Mouse (Mus musculus) hindbrain, embryonic 10.5 days (tissue): ENCODE measurements around the gene Parp6. TPM values are rescaled to one million over a fixed set of nuclear protein-coding genes. Genes with fewer than 3 reads are reported as not detected.
A peak's percentile ranks its signal among the peaks of the same experiment; 100 is the strongest.

Experiments
- DNase-seq: peaks from one replicate; pipeline ENCODE4 v3.0.0-alpha.2; 2017; ENCODE audit warnings: low spot score
- H3K27ac ChIP-seq: fragments of 300-500 bp; sonication (generic); 2 replicates; pipeline ENCODE4 v1.5.1; 2016; ENCODE audit warnings: mild to moderate bottlenecking, moderate library complexity
- H3K27me3 ChIP-seq: fragments of 300-500 bp; sonication (generic); 2 replicates; pipeline ENCODE4 v1.6.1; 2016; ENCODE audit warnings: mild to moderate bottlenecking; ENCODE audit not compliant: poor library complexity, insufficient read depth, severe bottlenecking
- H3K36me3 ChIP-seq: fragments of 300-500 bp; sonication (generic); 2 replicates; pipeline ENCODE4 v1.6.1; 2016; ENCODE audit warnings: mild to moderate bottlenecking, moderate library complexity
- H3K4me1 ChIP-seq: fragments of 300-500 bp; sonication (generic); replicated peaks from 2 replicates; pipeline ENCODE4 v1.6.1; 2016; ENCODE audit warnings: mild to moderate bottlenecking
- H3K4me3 ChIP-seq: fragments of 300-500 bp; sonication (generic); 2 replicates; pipeline ENCODE4 v1.5.1; 2016; ENCODE audit warnings: mild to moderate bottlenecking, moderate library complexity
- H3K9me3 ChIP-seq: fragments of 300-500 bp; sonication (generic); 2 replicates; pipeline ENCODE4 v1.6.1; 2016; ENCODE audit warnings: mild to moderate bottlenecking, moderate library complexity
- WGBS: fragments of 180-500 bp; shearing (Covaris S2); methylation state at CpG from one replicate; pipeline ENCODE4 v1.1.7; 2016; 5-methylcytosine and 5-hydroxymethylcytosine counted together
- polyA plus RNA-seq: library from polyadenylated mRNA; unstranded; fragments of >200 nt; fragmentation: Nextera tagmentation; extraction: Ambion mirVana; gene quantifications from 2 replicates; pipeline ENCODE4 v1.2.1, GENCODE M21; 2016

Parp6 gene
- polyA plus RNA-seq, 1 experiment from 2014 or later, result 101 TPM

DNA sequence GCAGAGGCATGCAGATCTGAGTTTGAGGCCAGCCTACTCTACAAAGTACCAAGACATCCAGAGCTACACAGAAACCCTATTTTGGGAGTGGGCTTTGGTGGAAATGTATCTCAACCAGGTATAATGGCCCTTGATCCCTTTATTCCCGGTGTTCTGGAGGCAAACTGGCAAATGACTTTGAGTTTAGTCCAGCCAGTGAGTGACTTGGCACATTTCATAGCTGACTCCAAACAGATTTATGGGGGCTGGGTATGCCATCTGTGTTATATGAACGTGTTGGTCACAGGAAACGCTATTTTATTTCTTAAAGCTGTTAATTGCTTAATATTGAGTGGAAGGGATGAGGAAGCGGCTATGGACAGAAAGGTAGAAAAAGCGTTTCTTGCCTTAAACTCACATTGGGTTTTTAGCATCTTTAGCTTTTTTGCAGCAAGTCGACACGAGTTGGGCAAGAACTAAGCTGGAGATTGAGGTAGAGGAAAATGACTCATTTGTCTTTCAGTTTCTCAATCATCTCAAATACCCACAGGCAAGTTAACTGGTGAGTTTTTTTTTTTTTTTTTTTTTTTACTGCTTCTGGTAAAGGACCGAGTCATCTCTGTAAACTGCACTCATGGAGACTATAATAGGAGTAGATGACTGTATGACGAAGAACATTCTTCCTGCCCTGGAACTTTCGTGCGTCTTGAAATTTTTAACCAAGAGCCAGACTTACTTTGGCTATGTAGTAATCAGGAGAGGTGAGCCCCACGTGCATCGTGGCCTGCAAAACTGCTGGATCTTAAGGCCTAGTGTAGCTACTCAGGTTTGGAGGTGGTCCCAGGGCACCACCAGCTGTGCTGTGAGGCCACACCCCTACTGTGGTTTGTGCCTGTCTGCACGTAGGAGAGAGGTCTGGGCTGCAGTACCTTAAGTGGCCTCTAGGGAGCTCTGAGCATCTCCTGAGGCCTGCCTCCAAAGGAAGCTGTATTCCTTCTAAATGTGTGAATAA lies 42.2 kb downstream of the Parp6 start:
- Histone ChIP-seq H3K9me3 (no peaks in the 10 kb centered on the region), H3K27me3 (no peaks in the 10 kb centered on the region), H3K4me3 (peak overlapping the region; percentile 95), H3K36me3 (peaks cover 58% of the 10 kb centered on the region), H3K27ac (peak overlapping the region; percentile 100), H3K4me1 (peaks cover 69% of the 10 kb centered on the region)
- WGBS, result 29% methylated on average over 14 of the region's 14 CpGs
- DNase-seq, result peak; percentile 89

DNA sequence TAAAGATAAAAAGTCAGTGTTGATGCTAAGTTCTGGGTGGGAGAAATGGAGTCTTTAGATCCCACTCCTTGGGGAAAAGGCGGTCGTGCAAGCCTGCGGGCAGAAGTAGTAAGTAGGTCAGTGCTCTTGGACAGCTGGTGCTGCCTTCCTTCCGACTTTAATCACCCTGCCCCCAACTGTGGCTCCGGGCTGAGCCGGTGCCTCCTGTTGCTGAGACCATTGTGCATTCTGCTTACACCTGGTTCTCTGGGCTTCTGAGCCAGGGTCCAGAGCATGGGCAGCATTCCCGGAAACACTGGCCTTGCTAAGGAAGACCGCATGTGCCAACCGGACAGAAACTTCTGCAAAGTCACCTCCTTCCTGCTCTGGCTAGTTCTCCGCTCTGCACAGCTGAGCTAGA lies 43.3 kb downstream of the Parp6 start:
- no peaks in the 10 kb centered on the region for H3K27me3 ChIP-seq
- DNase-seq, result no peak
- WGBS, result 68% methylated on average over 10 of the region's 10 CpGs
- peak overlapping the region; percentile 95 for H3K4me3 ChIP-seq
- H3K27ac ChIP-seq, result peak overlapping the region; percentile 100
- H3K9me3 ChIP-seq, result no peaks in the 10 kb centered on the region
- peaks cover 65% of the 10 kb centered on the region for H3K4me1 ChIP-seq
- H3K36me3 ChIP-seq, result peaks cover 69% of the 10 kb centered on the region

DNA sequence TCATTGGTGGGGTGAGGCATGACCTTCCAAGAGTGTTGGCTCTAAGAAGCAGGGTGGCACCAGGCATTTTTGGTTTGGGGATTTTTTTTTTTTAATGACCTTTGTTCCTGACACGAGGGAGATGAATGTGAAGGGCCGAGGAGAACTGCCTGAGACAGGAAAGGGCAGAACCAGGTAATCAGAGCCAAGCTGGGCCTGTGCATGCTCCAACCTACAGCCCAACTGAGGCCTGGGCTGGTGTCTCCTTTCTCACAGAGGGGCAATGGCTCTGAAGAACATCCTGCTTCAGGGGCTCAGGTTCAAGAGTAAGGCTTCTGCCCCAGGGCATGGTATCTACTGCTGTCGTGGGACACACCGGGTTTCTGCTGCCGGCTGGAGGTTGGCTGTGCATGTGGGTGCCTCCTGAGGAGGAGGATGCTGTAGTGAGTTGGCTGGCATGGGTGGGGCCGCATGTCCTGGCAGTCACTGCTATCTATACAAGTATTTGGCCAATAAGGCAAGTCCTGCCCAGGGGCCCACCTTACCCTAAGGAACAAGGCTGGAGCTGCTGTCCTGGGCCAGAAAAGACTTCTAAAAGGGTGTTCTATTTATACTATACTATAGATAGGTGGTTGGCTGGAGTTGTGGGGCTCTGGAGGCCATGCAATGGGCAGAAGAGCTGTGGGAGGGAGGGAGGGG lies 44.4 kb downstream of the Parp6 start:
- WGBS, result 67% methylated on average over 6 of the region's 6 CpGs
- Histone ChIP-seq H3K4me3 (peak overlapping the region; percentile 32), H3K27me3 (no peaks in the 10 kb centered on the region), H3K27ac (peak overlapping the region; percentile 20; the same call in 1 of the 2 replicates), H3K36me3 (peaks cover 79% of the 10 kb centered on the region), H3K9me3 (no peaks in the 10 kb centered on the region), H3K4me1 (peaks cover 60% of the 10 kb centered on the region)
- DNase-seq, result no peak

DNA sequence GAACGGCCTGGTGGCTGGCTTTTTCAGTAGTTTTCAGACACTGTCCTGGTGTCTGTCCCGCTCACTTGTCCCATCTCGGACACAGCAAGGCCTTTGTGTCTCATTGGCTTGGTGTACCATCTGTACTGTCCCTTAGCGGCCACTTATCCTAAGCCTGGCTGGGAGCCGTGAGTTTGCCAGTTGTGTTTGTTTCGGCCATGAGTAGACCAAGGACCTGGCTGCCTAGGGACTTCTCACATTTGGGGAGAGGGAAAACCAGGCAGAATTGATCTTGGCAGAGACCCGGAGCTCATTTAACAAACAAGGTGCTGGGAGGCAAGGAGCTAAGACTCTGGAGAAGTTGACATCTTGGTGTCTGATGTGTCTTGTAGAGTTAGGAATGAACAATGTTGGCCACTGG lies 46.1 kb downstream of the Parp6 start:
- no peak for DNase-seq
- Histone ChIP-seq H3K9me3 (no peaks in the 10 kb centered on the region), H3K36me3 (peaks cover 97% of the 10 kb centered on the region), H3K27me3 (no peaks in the 10 kb centered on the region), H3K27ac (no peak overlapping the region), H3K4me3 (no peak overlapping the region), H3K4me1 (peaks cover 58% of the 10 kb centered on the region)
- 89% methylated on average over 7 of the region's 7 CpGs for WGBS

DNA sequence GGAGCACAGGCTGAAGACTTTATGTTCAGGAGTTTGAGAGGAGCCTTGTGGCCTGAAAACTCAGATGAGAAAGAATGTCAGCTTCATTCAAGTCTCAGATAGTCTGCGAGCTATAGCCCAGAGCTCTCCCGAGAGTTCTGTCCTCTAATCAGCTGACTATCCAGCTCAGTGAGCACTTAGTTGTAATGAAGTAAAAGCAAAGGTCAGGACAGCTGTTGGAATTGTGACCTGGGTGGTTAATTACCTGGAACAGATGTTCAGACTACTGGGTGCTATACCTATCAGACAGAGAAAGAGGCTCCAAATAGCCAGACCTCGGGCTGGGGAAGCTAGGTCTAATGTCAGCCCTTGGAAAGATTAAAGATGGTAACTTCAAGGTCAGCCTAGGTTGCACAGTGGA lies 46.9 kb downstream of the Parp6 start:
- Histone ChIP-seq H3K9me3 (no peaks in the 10 kb centered on the region), H3K36me3 (peaks cover 99% of the 10 kb centered on the region), H3K4me3 (no peak overlapping the region), H3K27me3 (no peaks in the 10 kb centered on the region), H3K4me1 (peaks cover 50% of the 10 kb centered on the region), H3K27ac (no peak overlapping the region)
- DNase-seq, result no peak
- WGBS, result 72% methylated on average over 3 of the region's 3 CpGs

DNA sequence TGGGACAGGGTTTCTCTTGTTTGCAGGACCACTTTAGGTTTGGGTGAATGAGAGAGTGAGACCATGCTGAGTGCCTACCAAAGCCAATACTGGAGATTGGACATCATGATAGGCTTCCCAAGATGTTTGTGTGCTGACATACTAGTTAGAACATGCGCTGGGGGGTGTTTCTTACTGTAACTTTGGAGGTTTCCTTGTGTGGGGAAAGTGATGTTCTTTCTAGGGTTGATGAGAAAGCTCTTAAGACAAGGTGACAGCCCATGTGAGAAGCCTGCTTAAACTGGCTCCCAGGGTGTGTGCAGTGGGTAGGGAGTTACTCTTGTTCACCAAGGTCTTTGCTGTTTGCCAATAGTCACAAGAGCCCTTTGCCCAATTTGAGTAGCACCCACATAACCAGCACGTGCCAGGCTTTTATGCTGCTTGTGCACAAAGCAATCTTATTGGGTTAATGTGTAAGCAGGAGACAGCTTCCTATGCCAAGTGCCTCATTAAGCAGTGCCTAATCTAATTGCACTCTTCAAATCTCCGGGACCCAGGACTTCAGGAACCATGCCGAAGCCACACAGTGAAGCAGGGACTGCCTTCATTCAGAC lies 47.7 kb downstream of the Parp6 start:
- peaks cover 42% of the 10 kb centered on the region for H3K4me1 ChIP-seq
- WGBS, result 90% methylated on average over 4 of the region's 4 CpGs
- no peak for DNase-seq
- H3K27me3 ChIP-seq, result no peaks in the 10 kb centered on the region
- H3K27ac ChIP-seq, result no peak overlapping the region
- H3K9me3 ChIP-seq, result no peaks in the 10 kb centered on the region
- H3K36me3 ChIP-seq, result peaks cover 99% of the 10 kb centered on the region
- no peak overlapping the region for H3K4me3 ChIP-seq

DNA sequence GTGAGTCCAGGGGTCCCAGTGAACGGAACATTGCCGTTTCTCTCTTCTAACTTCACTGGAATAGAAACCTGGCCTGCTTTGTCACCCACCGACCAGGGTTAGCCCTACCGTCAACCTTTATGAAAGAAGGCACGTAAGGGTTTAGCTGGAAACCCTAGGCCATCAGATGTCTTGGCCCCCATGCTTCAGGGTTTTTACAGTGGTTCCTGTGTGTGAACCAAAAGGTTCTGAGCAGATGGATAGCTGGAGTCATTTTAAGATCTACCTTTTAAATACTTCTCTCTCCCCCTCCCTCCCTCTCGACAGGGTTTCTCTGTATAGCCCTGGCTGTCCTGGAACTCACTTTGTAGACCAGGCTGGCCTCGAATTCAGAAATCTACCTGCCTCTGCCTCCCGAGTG lies 48.9 kb downstream of the Parp6 start:
- WGBS, result 91% methylated on average over 8 of the region's 8 CpGs
- H3K4me3 ChIP-seq, result no peak overlapping the region
- H3K4me1 ChIP-seq, result peaks cover 30% of the 10 kb centered on the region
- DNase-seq, result no peak
- no peaks in the 10 kb centered on the region for H3K9me3 ChIP-seq
- no peaks in the 10 kb centered on the region for H3K27me3 ChIP-seq
- peaks cover 99% of the 10 kb centered on the region for H3K36me3 ChIP-seq
- no peak overlapping the region for H3K27ac ChIP-seq

DNA sequence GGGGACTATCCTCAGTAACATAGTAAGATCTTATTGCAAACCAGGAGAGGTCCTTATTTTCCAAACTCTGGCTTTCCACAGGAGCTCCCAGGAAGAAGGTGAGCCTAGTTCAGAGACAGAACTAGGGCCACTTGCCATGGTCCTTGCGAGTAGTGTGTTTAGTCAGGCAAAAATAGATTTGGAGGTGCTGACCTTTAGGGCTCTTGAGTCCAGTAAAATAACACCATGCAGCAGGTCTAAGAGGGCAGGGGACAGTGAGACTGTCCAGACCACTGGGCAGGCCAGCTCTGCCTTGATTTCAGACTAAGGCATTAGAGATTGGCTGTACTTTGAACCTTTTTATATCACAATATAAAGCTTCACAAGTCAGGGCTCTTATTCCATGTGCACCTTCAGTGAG lies 49.7 kb downstream of the Parp6 start:
- Histone ChIP-seq H3K9me3 (no peaks in the 10 kb centered on the region), H3K4me1 (peaks cover 22% of the 10 kb centered on the region), H3K27me3 (no peaks in the 10 kb centered on the region), H3K36me3 (peaks cover 99% of the 10 kb centered on the region), H3K27ac (no peak overlapping the region), H3K4me3 (no peak overlapping the region)
- WGBS, result 93% methylated on average over 1 of the region's 1 CpGs
- no peak for DNase-seq

DNA sequence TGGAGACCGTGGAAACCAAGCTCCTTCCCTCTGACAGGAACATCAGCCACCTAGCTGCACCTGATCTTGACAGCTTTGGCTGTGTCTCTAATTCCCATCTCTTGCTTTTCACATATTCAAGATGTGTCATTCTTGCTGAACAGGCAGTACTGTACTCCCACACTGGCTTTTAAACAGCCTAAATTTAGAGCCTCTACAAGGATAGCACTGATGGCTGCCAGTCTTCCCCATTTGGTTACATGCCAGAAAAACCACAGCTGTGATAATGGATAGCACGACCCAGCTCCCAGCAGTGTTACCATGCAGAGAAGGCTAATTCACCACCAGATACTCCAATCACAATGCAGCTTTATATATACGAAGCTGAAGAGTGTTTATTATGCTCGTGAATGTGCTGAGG lies 50.2 kb downstream of the Parp6 start:
- no peaks in the 10 kb centered on the region for H3K9me3 ChIP-seq
- peaks cover 17% of the 10 kb centered on the region for H3K4me1 ChIP-seq
- H3K27ac ChIP-seq, result no peak overlapping the region
- H3K36me3 ChIP-seq, result peaks cover 99% of the 10 kb centered on the region
- WGBS, result 89% methylated on average over 4 of the region's 4 CpGs
- H3K27me3 ChIP-seq, result no peaks in the 10 kb centered on the region
- H3K4me3 ChIP-seq, result no peak overlapping the region
- no peak for DNase-seq

DNA sequence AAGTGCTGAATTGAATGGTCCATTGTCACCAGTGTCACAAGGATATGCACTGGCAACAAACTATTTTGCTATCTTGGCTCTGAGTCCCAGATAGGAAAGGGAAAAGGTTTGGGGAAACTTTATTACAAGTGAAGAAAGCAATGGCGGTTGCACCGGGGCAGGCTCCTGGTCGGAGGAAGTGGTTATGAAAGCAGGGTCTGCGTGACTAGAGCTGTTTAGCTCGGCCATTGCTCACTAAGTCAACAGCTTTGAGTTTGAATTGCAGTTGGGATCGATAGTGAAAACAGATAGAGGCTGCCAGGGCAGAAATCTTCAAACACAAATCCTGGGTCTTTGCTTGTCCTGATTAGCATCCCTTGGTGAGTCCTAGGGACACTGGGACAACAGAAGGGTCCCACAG lies 50.8 kb downstream of the Parp6 start:
- WGBS, result 91% methylated on average over 6 of the region's 6 CpGs
- no peaks in the 10 kb centered on the region for H3K27me3 ChIP-seq
- no peaks in the 10 kb centered on the region for H3K9me3 ChIP-seq
- H3K27ac ChIP-seq, result no peak overlapping the region
- H3K4me1 ChIP-seq, result peaks cover 12% of the 10 kb centered on the region; the same call in 1 of the 2 replicates
- H3K36me3 ChIP-seq, result peaks cover 99% of the 10 kb centered on the region
- no peak for DNase-seq
- no peak overlapping the region for H3K4me3 ChIP-seq

DNA sequence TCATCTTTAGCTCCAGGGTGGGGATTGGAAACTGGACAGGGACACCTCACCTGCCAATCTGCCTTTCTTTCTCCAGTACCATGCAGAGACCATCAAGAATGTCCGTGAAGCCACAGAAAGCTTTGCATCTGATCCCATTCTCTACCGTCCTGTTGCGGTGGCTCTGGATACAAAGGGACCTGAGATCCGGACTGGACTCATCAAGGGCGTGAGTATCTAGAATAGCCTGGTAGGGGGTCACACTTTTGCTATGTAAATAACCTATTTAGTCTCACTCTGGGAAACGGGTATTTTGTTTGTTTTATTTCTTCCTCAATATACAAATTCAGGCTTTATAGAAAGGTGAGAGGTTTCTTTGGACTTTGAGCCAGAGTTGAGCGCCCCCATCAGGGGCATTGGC lies 51.4 kb downstream of the Parp6 start:
- Histone ChIP-seq H3K27ac (no peak overlapping the region), H3K4me1 (peaks cover 6% of the 10 kb centered on the region; the same call in 1 of the 2 replicates), H3K9me3 (no peaks in the 10 kb centered on the region), H3K27me3 (no peaks in the 10 kb centered on the region), H3K4me3 (no peak overlapping the region), H3K36me3 (peaks cover 99% of the 10 kb centered on the region)
- DNase-seq, result no peak
- WGBS, result 81% methylated on average over 7 of the region's 7 CpGs

DNA sequence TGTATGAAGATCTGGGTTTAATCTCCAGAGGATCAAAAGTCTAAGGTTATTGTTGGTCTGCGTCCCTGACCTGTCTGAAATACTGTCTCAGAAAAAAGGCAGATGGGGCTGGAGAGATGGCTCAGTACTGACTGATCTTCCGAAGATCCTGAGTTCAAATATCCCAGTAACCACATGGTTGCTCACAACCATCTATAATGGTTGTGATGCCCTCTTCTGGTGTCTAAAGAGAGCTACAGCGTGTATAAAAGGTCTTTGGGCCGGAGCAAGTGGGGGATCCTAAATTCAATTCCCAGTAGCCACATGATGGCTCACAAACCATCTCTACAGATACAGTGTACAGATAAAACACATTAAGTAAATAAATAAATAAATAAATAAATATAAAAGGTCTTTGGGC lies 52.1 kb downstream of the Parp6 start:
- Histone ChIP-seq H3K27me3 (no peaks in the 10 kb centered on the region), H3K36me3 (peaks cover 99% of the 10 kb centered on the region), H3K27ac (no peak overlapping the region), H3K9me3 (no peaks in the 10 kb centered on the region), H3K4me3 (no peak overlapping the region), H3K4me1 (no peaks in the 10 kb centered on the region)
- no peak for DNase-seq
- 86% methylated on average over 4 of the region's 4 CpGs for WGBS
